Mouse (Mus musculus) C2C12 (cell line): ENCODE results near the gene Nmd3. TPM values are rescaled to one million over a fixed set of nuclear protein-coding genes. Genes with fewer than 3 reads are reported as not detected.

Experiments used
- H3K27me3 ChIP-seq: one replicate; pipeline ENCODE4 v1.6.1; 2011; ENCODE audit not compliant: control insufficient read depth, insufficient read depth, insufficient read length
- H3K36me3 ChIP-seq: one replicate; pipeline ENCODE4 v1.6.1; 2011; ENCODE audit not compliant: control insufficient read depth, insufficient read depth
- H3K4me3 ChIP-seq: one replicate; pipeline ENCODE4 v1.5.1; 2011; ENCODE audit warnings: mild to moderate bottlenecking, control low read depth; ENCODE audit not compliant: poor library complexity, insufficient read depth, severe bottlenecking
- H3K79me2 ChIP-seq: one replicate; pipeline ENCODE4 v1.6.1; 2011; ENCODE audit not compliant: control insufficient read depth, insufficient read depth
- H3K79me3 ChIP-seq: one replicate; pipeline ENCODE4 v1.6.1; 2011; ENCODE audit warnings: low read depth, control low read depth
- H3ac ChIP-seq: one replicate; pipeline ENCODE3; 2011; ENCODE audit warnings: low read depth; ENCODE audit not compliant: control insufficient read depth, insufficient read length
- CEBPB ChIP-seq: IDR thresholded peaks from one replicate; pipeline ENCODE4 v1.6.1; 2011; ENCODE audit warnings: low read depth, mild to moderate bottlenecking, control low read depth, moderate library complexity
- CTCF ChIP-seq: IDR thresholded peaks from one replicate; pipeline ENCODE4 v1.5.1; 2011; ENCODE audit not compliant: control insufficient read depth, insufficient read depth, insufficient read length
- FOSL1 ChIP-seq: IDR thresholded peaks from one replicate; pipeline ENCODE4 v1.8.0; 2011; ENCODE audit warnings: mild to moderate bottlenecking, low read length; ENCODE audit not compliant: poor library complexity, insufficient read depth, severe bottlenecking
- MAX ChIP-seq: IDR thresholded peaks from one replicate; pipeline ENCODE4 v1.6.1; 2011; ENCODE audit warnings: mild to moderate bottlenecking, control low read depth
- MYOD1 ChIP-seq: IDR thresholded peaks from one replicate; pipeline ENCODE4 v1.6.1; 2011; ENCODE audit warnings: low read depth; ENCODE audit not compliant: control insufficient read depth, insufficient read length
- MYOG ChIP-seq: IDR thresholded peaks from one replicate; pipeline ENCODE4 v1.6.1; 2011; ENCODE audit not compliant: control insufficient read depth, insufficient read length; ENCODE audit errors: extremely low read depth
- USF1 ChIP-seq: IDR thresholded peaks from one replicate; pipeline ENCODE4 v1.6.1; 2011; ENCODE audit warnings: low read depth, mild to moderate bottlenecking, control low read depth, moderate library complexity
- polyA plus RNA-seq: library from polyadenylated mRNA; unstranded; fragments of >200 nt; fragmentation: generic; extraction: Trizol; gene quantifications from one replicate; pipeline ENCODE4 v1.2.1, GENCODE M21; 2012; ENCODE audit warnings: missing spikeins

Nmd3 gene
- polyA plus RNA-seq, 1 experiment = 73.0 TPM

- no peak overlapping the region for H3ac ChIP-seq
- peaks cover 10% of the 10 kb centered on the region for H3K36me3 ChIP-seq
- H3K27me3 ChIP-seq = no peaks in the 10 kb centered on the region
- H3K4me3 ChIP-seq = no peak overlapping the region
- TF ChIP-seq USF1 (no peak), FOSL1 (no peak), CEBPB (no peak), MYOG (no peak), CTCF (no peak), MYOD1 (no peak), MAX (no peak)
- H3K79me3 ChIP-seq = no peaks in the 10 kb centered on the region
- H3K79me2 ChIP-seq = no peaks in the 10 kb centered on the region
Observed at GRCm38 (mm10) chr3:69763630-69764565, 42.1 kb downstream of the Nmd3 start.

- no peak overlapping the region for H3ac ChIP-seq
- H3K4me3 ChIP-seq = no peak overlapping the region
- no peaks in the 10 kb centered on the region for H3K79me2 ChIP-seq
- H3K79me3 ChIP-seq = no peaks in the 10 kb centered on the region
- H3K36me3 ChIP-seq = no peaks in the 10 kb centered on the region
- TF ChIP-seq CTCF (no peak), MAX (no peak), CEBPB (no peak), FOSL1 (no peak), USF1 (no peak), MYOD1 (no peak), MYOG (no peak)
- no peaks in the 10 kb centered on the region for H3K27me3 ChIP-seq
Observed at GRCm38 (mm10) chr3:69765206-69765605, 43.4 kb downstream of the Nmd3 start.

- Histone ChIP-seq H3K79me2 (no peaks in the 10 kb centered on the region), H3K36me3 (no peaks in the 10 kb centered on the region), H3K27me3 (no peaks in the 10 kb centered on the region), H3K4me3 (no peak overlapping the region), H3ac (no peak overlapping the region), H3K79me3 (no peaks in the 10 kb centered on the region)
- TF ChIP-seq USF1 (no peak), CTCF (no peak), FOSL1 (no peak), MYOG (no peak), MYOD1 (no peak), MAX (no peak), CEBPB (no peak)
Observed at GRCm38 (mm10) chr3:69769150-69769549, 47.4 kb downstream of the Nmd3 start.

- H3K36me3 ChIP-seq = no peaks in the 10 kb centered on the region
- no peaks in the 10 kb centered on the region for H3K79me3 ChIP-seq
- H3K4me3 ChIP-seq = no peak overlapping the region
- no peaks in the 10 kb centered on the region for H3K27me3 ChIP-seq
- no peaks in the 10 kb centered on the region for H3K79me2 ChIP-seq
- TF ChIP-seq FOSL1 = no peak
- TF ChIP-seq CTCF = no peak
- no peak for TF ChIP-seq CEBPB
- TF ChIP-seq MYOG = no peak
- TF ChIP-seq MYOD1 = no peak
- H3ac ChIP-seq = no peak overlapping the region
Observed at GRCm38 (mm10) chr3:69773356-69773755, 51.6 kb downstream of the Nmd3 start.

GRCm38 (mm10) chr3:69779246-69779796, 57.5 kb downstream of the Nmd3 start:
- no peak for TF ChIP-seq CTCF
- TF ChIP-seq MYOD1 = no peak
- TF ChIP-seq FOSL1 = no peak
- TF ChIP-seq MYOG = no peak
- TF ChIP-seq CEBPB = no peak
- no peak for TF ChIP-seq MAX
- no peak for TF ChIP-seq USF1
- Histone ChIP-seq H3K79me3 (no peaks in the 10 kb centered on the region), H3ac (no peak overlapping the region), H3K36me3 (no peaks in the 10 kb centered on the region), H3K79me2 (no peaks in the 10 kb centered on the region), H3K4me3 (no peak overlapping the region), H3K27me3 (no peaks in the 10 kb centered on the region)

- no peaks in the 10 kb centered on the region for H3K79me3 ChIP-seq
- H3K36me3 ChIP-seq = no peaks in the 10 kb centered on the region
- TF ChIP-seq USF1 (no peak), CEBPB (no peak), CTCF (no peak), FOSL1 (no peak), MYOD1 (no peak), MYOG (no peak), MAX (no peak)
- no peaks in the 10 kb centered on the region for H3K27me3 ChIP-seq
- no peaks in the 10 kb centered on the region for H3K79me2 ChIP-seq
- no peak overlapping the region for H3K4me3 ChIP-seq
- no peak overlapping the region for H3ac ChIP-seq
Observed at GRCm38 (mm10) chr3:69792823-69793417, 71.1 kb downstream of the Nmd3 start.
